Mouse (Mus musculus): ENCODE data around the gene Aldh8a1.

Gene Aldh8a1

DNA sequence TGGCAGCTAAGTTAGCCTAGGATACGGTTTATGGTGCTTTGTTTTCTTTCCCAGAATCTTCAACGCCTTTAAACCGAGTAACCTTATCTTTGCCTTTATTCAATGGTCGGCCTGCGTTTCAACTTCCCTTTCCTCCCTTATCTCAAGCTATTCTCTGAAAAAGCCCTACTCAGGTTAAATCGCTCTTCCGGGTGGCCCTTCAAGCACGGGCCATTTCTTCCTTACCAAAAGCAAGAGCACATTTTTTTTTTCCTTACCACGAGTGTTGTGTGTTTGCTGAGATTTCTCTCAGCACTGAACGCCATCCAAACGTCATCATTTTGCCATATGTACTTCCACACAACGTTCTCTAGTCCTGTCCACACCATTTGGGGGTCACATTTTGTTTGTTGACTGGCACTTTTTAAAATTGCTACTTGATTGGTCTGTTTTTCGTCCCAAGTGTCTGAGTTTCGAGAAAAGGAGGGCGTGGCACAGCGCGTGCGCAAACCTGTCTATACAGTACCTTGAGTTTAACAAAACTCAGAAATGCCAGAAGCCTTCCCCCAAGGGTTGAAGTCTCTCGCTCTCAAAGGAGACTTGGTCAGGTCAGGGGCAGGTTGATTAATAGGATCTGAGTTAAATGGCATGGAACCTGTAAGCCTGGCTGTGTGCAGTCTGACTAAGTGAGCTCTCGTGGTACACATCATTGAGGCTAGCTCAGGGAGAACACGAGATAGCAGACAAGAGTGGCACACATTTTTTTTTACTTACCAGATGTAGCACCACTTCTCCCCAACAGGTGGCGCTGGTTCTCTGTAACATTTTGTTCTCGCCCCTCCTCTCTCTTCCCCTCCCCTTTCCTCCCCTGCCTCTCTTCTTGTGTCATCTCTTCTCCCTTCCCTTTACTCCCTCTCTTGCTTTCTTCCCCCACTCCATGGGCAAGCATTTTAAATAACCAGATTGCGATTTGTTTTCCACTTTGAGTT, 43.6 kb downstream of the Aldh8a1 start:
- peak; percentile 39 to 64 for DNase-seq

DNA sequence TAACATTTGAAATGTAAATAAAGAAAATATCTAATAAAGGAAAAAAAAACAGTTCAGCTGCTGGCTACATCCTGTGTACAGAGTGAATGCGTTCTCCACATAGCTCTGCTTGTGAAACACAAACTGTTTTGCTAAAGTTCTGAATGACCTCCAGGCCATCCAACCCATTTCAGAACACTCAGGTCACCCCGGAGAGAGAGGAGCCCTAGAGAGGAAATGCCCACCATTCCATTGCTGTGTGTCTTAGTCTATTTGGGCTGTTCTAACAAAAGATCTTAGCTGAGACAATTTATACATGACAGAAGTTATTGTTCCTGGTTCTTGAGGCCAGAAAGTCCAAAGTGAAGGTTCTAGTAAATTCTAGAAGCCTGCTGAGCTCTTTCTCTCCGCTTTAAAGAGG, 49.4 kb downstream of the Aldh8a1 start:
- DNase-seq, result no peak

DNA sequence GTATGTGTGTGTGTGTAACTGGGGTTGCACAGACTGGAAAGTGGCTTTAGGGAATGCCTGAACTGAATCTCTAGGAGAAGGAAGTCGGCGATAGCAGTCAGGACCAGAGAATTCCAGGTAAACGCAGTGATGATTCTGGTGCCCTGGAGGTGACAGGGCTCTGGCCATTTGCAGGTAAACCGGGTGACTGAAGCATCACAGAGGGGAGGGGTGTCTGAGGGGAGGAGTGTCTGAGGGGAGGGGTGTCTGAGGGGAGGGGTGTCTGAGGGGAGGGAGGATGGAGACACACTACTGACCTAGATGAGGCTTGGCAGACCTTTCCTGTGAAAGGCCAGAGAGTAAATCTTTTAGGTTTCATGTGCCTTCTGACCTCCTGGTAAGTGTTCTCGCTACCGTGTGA, 50.9 kb downstream of the Aldh8a1 start:
- DNase-seq, result no peak

DNA sequence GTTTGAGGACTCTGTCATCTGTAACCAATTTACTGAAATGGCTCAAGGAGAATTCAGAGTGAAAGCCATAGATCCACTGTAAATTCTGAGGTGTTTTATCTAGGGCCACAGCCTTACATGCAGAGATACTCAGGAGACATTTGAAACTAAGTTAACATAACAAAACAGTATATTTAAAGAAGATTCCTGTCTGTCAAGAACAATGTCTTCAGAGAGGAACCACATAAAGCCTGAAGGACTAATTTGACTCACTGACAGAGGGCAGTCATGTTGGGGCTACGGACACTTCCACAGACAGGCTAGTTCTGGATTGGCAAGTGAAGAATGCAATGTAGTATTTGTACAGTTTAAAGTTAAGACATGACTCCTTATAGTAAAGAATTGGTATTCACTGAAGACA, 62.2 kb downstream of the Aldh8a1 start:
- no peak for DNase-seq

DNA sequence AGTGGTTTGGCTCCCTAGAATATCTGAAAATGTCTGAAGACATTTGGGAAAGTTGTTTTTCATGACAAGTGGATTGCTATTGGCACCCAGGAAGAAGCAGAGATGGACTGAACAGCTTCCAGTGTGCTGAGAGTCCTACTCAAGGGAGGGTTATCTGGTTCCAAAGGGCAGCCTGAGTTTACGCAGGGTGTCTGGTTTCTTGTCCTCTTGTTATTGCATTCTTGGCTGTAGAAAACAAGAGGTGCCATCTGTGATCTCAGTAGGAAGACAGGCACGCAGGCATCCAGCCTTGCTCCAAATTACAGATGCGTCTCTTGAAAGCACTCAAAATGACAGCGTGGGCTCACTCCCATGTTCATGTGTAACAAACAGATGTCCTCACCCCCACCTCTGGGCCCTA, 63.9 kb downstream of the Aldh8a1 start:
- DNase-seq, result no peak

DNA sequence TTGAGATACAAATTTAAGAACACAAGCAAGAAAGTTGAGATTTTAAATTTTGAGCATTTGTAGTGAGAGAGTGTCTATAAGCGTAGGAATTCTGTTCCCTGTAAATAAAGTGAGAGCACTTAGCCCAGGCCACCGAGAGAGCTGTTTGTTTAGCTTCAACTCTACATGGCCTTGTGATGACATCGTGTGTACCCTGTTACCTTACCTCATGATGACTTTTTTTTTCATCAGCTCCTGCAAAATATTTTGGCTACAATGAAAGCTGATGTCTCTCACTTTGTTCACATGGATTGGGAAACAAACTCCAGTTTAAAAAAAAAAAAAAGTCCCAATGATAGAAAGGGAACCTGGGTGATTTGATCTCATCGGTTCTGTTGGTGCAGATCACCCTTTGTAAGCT, 64.6 kb downstream of the Aldh8a1 start:
- no peak for DNase-seq

DNA sequence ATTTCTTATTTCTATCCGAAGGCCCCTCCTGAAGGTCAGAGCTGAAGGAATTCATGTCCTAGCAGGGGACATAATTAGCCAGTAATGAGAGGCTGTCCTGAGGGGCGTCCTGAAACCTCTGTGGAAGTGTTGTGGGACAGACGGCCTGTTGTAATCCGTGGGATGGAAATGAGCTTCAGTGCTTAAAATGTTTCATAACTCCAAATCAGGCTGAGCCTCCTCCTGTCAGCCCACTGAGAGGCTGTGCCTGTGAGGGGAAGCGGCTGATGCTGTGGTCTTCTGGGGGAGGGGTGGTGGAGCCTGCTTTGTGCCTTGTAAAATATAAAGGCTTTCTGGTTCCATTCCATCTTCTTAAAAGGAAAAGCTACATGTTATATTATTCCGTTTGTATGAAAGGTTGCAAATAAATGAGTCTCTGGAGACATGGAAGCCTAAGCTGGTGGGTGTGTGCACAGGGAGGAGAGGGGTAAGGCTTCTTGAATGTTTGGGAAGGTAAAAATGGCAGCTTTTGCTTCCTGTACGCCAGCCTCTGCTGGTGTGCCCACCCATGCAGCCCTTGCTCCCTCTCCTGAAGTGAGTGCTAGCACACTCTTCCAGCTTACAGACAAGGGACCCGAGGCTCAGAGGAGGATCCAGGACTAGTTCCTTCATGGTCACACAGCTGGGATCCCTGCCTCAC, 66.7 kb downstream of the Aldh8a1 start:
- no peak for DNase-seq

DNA sequence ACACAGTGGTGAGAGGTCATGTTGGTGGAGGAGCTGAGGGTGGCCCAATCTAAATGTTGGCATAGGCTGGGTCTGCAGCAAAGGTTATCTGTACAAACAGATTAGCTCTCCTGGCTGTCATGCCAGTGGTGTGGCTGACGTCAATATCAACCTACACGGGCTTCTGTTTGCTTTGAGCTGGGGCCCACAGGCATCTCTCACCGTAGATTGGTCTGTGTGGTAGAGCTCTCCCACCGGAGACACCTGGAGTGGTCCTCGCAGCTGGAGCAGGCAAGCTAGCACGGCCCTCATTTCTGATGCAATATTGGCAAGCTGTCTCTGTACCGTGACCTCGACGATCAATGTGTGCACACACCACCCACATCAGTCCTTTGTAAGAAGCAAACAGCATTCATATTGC, 67.3 kb downstream of the Aldh8a1 start:
- no peak for DNase-seq

Data from cerebellum, postnatal 25 days (tissue).